Mouse (Mus musculus): ENCODE results near the gene Fahd1.

DNA sequence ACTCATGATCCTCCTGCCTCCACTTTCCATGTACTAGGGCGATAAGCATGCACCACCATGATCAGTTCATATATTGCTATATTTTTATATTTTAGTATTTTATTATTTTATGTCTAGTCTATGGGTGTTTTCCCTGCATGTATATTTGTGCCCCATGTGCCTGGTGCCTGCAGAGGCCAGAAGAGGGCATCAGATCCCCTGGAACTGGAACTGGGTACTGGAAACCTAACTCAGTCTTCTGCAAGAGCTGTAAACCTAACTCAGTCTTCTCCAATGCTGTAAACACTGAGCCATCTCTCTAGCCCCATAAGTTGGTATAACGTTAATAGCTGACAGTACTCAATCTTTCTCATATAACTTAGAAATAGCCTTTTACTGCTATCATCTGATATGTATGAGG is 7.5 kb downstream of the Fahd1 start:
- TF ChIP-seq POLR2A (IDR thresholded peaks at IDR 0.05; ENCODE audit: insufficient read depth, low read length) (no peak), CTCF (IDR thresholded peaks at IDR 0.05; ENCODE audit: low read depth, low read length) (peak; percentile 39)

Data from ES-Bruce4 (cell line).